Mouse (Mus musculus): ENCODE measurements around the gene Galnt2.

Galnt2 gene

DNA sequence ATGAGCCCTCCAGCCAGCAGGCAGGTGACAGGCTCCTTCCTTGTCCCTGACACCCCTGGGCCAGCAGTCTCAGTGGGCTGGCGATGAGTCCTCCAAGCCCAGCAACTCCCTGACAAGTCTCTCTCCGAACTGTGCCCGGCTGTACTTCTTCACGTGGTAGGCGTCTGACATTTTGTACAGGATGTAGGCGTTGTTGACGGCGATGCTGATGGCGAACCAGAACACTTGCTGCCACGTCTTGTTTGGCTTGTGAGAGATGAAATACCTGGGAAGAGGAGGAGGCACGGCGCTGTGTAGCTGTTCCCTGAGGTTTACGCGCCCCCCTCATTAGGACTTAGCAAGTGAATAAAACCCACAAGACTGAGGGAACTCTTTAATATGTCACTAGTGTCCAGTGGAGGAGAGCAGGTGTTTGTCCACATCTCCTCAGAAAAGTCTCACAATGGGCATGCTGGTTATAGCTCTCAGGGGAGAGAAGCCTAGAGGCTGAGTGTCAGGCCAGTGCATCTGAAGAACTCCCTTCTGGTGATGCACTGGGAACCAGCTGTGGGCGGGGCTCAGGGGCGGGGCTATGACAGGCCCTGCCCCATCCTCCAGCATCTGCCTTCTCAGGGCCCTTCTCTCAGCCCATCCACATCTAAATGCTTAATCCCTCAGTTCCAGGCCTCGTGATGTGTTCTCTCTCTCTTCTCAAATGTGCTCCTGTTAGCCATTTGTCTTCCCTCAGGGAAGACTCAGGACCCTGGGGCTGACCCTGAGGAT is 139.4 kb downstream of the Galnt2 start:
- DNase-seq (ENCODE audit: low read depth, low spot score), result no peak

GRCm38 (mm10) chr8:124371410-124372123 is 140.4 kb downstream of the Galnt2 start:
- DNase-seq (ENCODE audit: low read depth, low spot score), result no peak

GRCm38 (mm10) chr8:124373753-124374152 is 142.6 kb downstream of the Galnt2 start:
- DNase-seq (ENCODE audit: low read depth, low spot score), result no peak

DNA sequence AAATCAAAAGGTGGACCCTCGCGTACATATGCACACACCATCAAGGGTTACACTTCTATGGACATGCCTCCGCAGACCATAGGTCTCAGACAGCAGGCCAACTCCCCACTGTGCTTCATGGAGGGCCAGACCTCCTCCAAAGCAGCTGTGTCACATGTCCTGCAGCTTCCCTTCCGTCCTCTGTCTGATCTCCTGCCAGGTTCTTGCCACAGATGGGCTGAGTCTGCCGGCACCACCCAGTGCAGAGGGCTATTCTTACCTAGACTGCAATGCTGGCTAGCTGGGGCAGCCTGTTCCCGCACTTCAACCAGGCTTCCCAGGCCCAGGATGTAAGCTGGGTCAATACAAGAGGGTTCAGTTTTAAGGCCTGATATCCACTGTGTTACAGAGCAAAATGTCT is 144.0 kb downstream of the Galnt2 start:
- no peak for DNase-seq (ENCODE audit: low read depth, low spot score)

- no peak for DNase-seq (ENCODE audit: low read depth, low spot score)
Observed at GRCm38 (mm10) chr8:124375727-124376126, 144.5 kb downstream of the Galnt2 start.

GRCm38 (mm10) chr8:124376406-124376805 is 145.2 kb downstream of the Galnt2 start:
- no peak for DNase-seq (ENCODE audit: low read depth, low spot score)

DNA sequence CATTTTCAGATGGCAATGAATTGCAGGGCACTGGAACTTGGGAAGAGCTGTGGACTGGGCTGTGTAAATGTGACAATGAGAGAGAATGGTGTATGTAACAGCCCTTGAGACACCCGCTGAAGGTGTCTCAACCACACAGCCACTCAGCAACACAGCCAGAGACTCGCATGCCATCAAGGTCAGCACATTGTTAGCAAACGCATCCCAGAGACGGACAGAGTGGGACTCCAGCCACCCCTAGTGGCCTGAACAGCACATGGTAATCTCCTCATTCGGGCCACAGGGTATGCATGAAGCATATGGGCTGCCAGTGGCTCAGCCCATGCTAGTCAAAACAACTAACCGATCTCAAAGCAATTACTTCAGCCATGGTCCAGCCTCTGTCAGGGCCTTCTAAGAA is 148.1 kb downstream of the Galnt2 start:
- no peak for DNase-seq (ENCODE audit: low read depth, low spot score)

DNA sequence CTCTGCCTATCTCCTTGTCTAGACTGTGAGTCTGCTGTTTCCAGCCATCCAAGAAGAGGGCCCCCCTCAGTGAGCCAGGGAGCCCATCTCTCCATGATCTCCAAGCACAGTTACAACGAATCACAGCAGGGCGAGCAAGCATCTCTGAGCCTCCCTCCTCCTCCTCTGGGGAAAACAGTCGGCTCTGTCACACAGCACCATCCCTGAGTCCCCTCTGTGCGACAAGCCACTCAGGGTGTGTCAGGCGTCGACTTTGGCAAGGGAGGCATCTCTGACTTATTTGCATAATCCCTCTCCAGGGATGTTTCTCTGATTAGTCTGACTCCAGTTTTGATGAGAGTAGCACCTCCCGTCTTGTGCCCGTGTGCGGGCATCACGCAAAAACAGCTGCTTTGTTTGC is 151.0 kb downstream of the Galnt2 start:
- no peak for DNase-seq (ENCODE audit: low read depth, low spot score)

GRCm38 (mm10) chr8:124384336-124384735 is 153.1 kb downstream of the Galnt2 start:
- DNase-seq (ENCODE audit: low read depth, low spot score), result no peak

DNA sequence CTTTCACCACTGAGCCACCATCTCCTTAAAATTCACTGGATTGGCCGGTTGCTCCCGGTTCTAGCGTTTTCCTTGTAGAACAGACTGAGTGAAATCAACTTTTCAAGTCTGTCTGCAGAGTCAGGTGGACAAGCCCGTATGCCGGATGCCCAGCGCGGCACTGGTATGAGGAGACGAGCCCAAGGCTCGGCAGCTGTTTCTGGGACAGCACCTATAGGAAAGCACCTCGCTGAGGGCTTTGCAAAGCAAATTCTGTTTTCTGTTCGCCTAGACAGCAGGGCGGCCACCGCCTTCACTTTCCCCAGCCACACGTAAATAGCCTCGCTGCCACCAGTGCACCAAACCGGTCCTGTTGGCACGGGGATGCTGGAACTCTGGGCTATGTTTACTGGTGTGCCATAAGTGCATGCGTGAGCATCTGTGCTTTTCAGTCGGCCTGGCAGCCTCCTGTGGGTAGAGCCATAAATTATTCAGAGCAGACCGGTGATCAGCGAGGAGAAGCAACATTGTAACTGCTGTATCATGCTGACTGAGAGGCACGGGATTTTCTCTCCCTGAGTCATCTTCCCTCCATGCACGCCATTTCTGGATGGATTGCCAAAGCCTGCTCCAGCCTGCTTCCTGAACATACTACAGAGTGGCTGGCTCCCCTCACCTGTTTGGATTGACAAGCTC is 155.2 kb downstream of the Galnt2 start:
- DNase-seq (ENCODE audit: low read depth, low spot score), result no peak

GRCm38 (mm10) chr8:124389495-124389894 is 158.3 kb downstream of the Galnt2 start:
- no peak for DNase-seq (ENCODE audit: low read depth, low spot score)

DNA sequence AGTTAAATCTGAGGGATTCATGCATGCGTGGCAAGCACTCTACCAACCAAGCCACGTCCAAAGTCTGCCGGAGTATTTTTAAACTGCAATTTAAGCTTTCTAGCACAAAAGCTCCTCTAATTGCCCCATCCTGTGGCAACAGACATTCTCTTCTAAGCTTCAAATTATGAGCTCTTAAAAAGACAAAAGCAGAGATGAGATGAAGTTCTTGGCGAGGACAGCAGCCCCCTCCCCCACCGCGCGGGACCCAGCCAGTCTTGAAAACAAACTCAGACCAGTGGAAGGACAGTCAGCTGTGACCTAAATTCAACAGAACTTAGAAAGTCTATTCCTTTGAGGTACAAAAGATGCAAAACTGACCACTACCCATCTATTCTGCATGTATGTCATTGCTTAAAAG is 160.0 kb downstream of the Galnt2 start:
- no peak for DNase-seq (ENCODE audit: low read depth, low spot score)

DNA sequence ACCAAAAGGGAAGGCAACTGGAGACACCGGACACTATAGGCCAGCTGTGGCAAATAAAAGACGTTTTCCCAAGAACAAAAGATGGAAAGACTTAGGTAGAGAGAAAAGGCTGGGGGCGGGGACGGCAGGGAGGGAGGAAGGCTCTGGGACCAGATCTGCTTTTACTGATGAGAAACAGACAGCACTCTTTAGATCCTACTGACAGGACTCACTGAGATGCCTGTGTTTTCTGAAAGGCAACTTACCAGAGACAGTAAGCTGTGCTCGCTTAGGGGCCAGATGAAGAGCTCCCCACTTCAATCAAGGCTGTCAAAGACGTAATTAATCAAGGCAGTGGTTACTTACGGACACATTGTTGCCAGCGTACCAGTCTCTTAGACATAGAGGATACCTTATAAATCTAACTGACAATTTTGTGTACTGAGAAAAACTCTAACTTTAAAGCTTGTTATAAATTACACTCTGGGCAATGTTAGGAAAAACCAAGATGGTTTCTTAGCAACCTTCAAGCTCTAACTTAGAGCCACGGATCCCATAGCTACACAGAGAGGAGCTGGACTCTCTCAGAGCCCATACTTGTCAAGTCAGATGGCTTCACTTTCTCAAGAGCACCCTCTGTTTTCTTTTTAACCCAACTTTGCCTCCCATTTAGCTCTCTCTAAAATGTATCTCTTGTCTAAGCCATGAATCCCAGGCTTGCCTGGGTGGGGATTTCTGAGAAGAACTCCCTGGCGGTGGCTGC is 161.3 kb downstream of the Galnt2 start:
- DNase-seq (ENCODE audit: low read depth, low spot score), result no peak

- DNase-seq (ENCODE audit: low read depth, low spot score), result no peak
Observed at GRCm38 (mm10) chr8:124393013-124393412, 161.8 kb downstream of the Galnt2 start.

GRCm38 (mm10) chr8:124393927-124394326 is 162.7 kb downstream of the Galnt2 start:
- DNase-seq (ENCODE audit: low read depth, low spot score), result no peak

- no peak for DNase-seq (ENCODE audit: low read depth, low spot score)
Observed at GRCm38 (mm10) chr8:124394951-124395350, 163.8 kb downstream of the Galnt2 start.

All from retina, adult 2 months (tissue).